In the genomic region with DNA sequence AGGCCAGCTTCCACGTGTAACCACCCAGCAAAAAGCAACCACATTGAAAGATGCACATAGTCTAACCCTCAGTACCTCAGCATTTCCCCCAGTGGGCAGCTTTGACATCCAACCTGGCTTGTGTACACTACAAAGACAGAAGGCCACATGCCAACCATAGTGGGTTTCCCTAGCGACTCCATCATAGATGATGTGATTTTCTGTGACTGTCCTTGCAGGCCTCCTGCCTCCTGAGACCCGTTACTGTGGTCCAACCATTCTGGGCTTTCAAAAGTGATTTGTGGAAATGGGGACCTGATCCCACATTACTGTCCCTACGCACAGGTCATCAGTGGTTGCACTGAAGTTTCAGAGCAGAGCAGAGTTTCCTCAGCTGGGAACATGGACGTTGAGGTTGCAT, we compare ENCODE assay signal across 26 mouse cellular contexts. TPM values are rescaled to one million over a fixed set of nuclear protein-coding genes. Genes with fewer than 3 reads are reported as not detected.
DNase-seq lines count a peak whose midpoint lies in the region; ATAC-seq and TF ChIP-seq lines count a peak whose summit lies in the region.
"Had no signal": no experiment of that assay in that cellular context is flagged by ENCODE, and none has a peak within 500 bp of the region (broad histone marks: within the 10 kb centered on the region; RNA-seq: fewer than 3 reads in every experiment).

No protein-coding gene starts in this region.

- peak; percentile 55 for DNase-seq in heart, embryonic 10.5 days (ENCODE audit: low spot score)
- DNase-seq in spleen, adult 2 months (ENCODE audit: low read depth in 1 of 2, low spot score in 2 of 2) = no peak
- DNase-seq in spleen, adult 18-20 months = no peak
- DNase-seq in splenic B cell, adult 2 months (ENCODE audit: low read depth, low spot score) = peak; percentile 20
- no peak for DNase-seq in cerebellum, adult 18-20 months
- DNase-seq: adrenal gland, adult 8-10 months; adrenal gland, postnatal 14 days; adrenal gland, postnatal 36 days; B cell, adult 2 months; cerebellum, adult 11-12 months; cerebellum, adult 8-10 months; cerebellum, adult 9-11 months; cerebellum, postnatal 14 days; cerebellum, postnatal 36 days; embryo, embryonic 11 days had no signal

- H3K27ac ChIP-seq in heart, embryonic 10.5 days = no peak overlapping the region
- no peak overlapping the region for H3K27ac ChIP-seq in heart, embryonic 12.5 days (ENCODE audit: poor library complexity, severe bottlenecking)
- H3K27ac ChIP-seq in spleen, adult 2 months (ENCODE audit: insufficient read depth, low read length) = peak overlapping the region; percentile 70; the same call in 1 of the 2 replicates
- H3K27ac ChIP-seq: embryonic facial prominence, embryonic 13.5 days; embryonic facial prominence, embryonic 15.5 days; forebrain, embryonic 10.5 days; forebrain, embryonic 12.5 days had no signal

- H3K9me3 ChIP-seq in heart, embryonic 10.5 days = no peaks in the 10 kb centered on the region
- no peaks in the 10 kb centered on the region for H3K9me3 ChIP-seq in heart, embryonic 12.5 days (replicated peaks)
- H3K9me3 ChIP-seq: embryonic facial prominence, embryonic 13.5 days; embryonic facial prominence, embryonic 15.5 days; forebrain, embryonic 10.5 days; forebrain, embryonic 12.5 days had no signal

- H3K4me3 ChIP-seq in heart, embryonic 10.5 days = no peak overlapping the region
- H3K4me3 ChIP-seq in heart, embryonic 12.5 days = no peak overlapping the region
- no peak overlapping the region for H3K4me3 ChIP-seq in spleen, adult 2 months (ENCODE audit: extremely low read depth, insufficient read depth, insufficient read length)
- H3K4me3 ChIP-seq: embryonic facial prominence, embryonic 13.5 days; embryonic facial prominence, embryonic 15.5 days; erythroblast, embryonic 14.5 days; forebrain, embryonic 10.5 days; forebrain, embryonic 12.5 days had no signal

- no peak overlapping the region for H3K4me2 ChIP-seq in heart, embryonic 12.5 days
- H3K4me2 ChIP-seq: embryonic facial prominence, embryonic 13.5 days; embryonic facial prominence, embryonic 15.5 days; forebrain, embryonic 12.5 days had no signal

- 85% methylated on average over 5 of the region's 5 CpGs for WGBS in heart, embryonic 10.5 days
- WGBS in heart, embryonic 12.5 days = 87% methylated on average over 5 of the region's 5 CpGs
- WGBS in spleen, adult 2 months = 76% methylated on average over 5 of the region's 5 CpGs

- no peaks in the 10 kb centered on the region for H3K36me3 ChIP-seq in heart, embryonic 10.5 days
- H3K36me3 ChIP-seq in heart, embryonic 12.5 days = no peaks in the 10 kb centered on the region
- peaks cover 16% of the 10 kb centered on the region for H3K36me3 ChIP-seq in spleen, adult 2 months (ENCODE audit: control insufficient read depth, insufficient read depth, low read length)
- H3K36me3 ChIP-seq in splenic B cell, adult 2 months (ENCODE audit: control insufficient read depth, insufficient read depth, low read length, poor library complexity, severe bottlenecking) = no peaks in the 10 kb centered on the region; the same call in 1 of the 2 replicates
- H3K36me3 ChIP-seq: embryonic facial prominence, embryonic 13.5 days; embryonic facial prominence, embryonic 15.5 days; forebrain, embryonic 10.5 days; forebrain, embryonic 12.5 days had no signal

- H3K27me3 ChIP-seq in heart, embryonic 10.5 days (ENCODE audit: insufficient read depth, poor library complexity, severe bottlenecking) = no peaks in the 10 kb centered on the region
- no peaks in the 10 kb centered on the region for H3K27me3 ChIP-seq in heart, embryonic 12.5 days (replicated peaks)
- no peaks in the 10 kb centered on the region for H3K27me3 ChIP-seq in spleen, adult 2 months (ENCODE audit: control insufficient read depth, insufficient read depth, low read length)
- no peaks in the 10 kb centered on the region for H3K27me3 ChIP-seq in splenic B cell, adult 2 months (ENCODE audit: control insufficient read depth, insufficient read depth, low read length, poor library complexity, severe bottlenecking)
- H3K27me3 ChIP-seq: embryonic facial prominence, embryonic 13.5 days; embryonic facial prominence, embryonic 15.5 days; forebrain, embryonic 12.5 days had no signal

- H3K9ac ChIP-seq in heart, embryonic 12.5 days = no peak overlapping the region
- H3K9ac ChIP-seq: embryonic facial prominence, embryonic 13.5 days; embryonic facial prominence, embryonic 15.5 days; forebrain, embryonic 12.5 days had no signal

- no peak for TF ChIP-seq POLR2A in spleen, adult 2 months (IDR thresholded peaks at IDR 0.05; ENCODE audit: low read depth, low read length)

- no peaks in the 10 kb centered on the region for H3K4me1 ChIP-seq in heart, embryonic 10.5 days
- no peaks in the 10 kb centered on the region for H3K4me1 ChIP-seq in heart, embryonic 12.5 days (replicated peaks)
- H3K4me1 ChIP-seq in spleen, adult 2 months (ENCODE audit: control insufficient read depth, insufficient read depth, insufficient read length) = peaks cover 32% of the 10 kb centered on the region
- H3K4me1 ChIP-seq: embryonic facial prominence, embryonic 13.5 days; embryonic facial prominence, embryonic 15.5 days; forebrain, embryonic 10.5 days; forebrain, embryonic 12.5 days had no signal

- ATAC-seq in heart, embryonic 12.5 days (ENCODE audit: insufficient number of reproducible peaks, low FRiP score) = no peak
- ATAC-seq: activated CD4-positive, CD25-positive, alpha-beta regulatory T cell, adult 4 months; CD4-positive, CD25-positive, alpha-beta regulatory T cell, adult 4 months; forebrain, embryonic 14.5 days; forebrain, embryonic 16.5 days; Patski had no signal

- no peak for TF ChIP-seq CTCF in spleen, adult 2 months (IDR thresholded peaks at IDR 0.05; ENCODE audit: extremely low read depth, insufficient read depth, insufficient read length, insufficient replicate concordance)

RNA-seq across cellular contexts. Expression of a gene that starts 33.9 kb away (rescaled TPM):
- polyA plus RNA-seq in heart, embryonic 10.5 days (2016; fragmentation: Nextera tagmentation; extraction: Ambion mirVana) = 94.9 and 96.4 TPM in 2 replicates
- 76.7 and 77.8 TPM in 2 replicates for polyA plus RNA-seq in heart, embryonic 12.5 days (2016; fragmentation: Nextera tagmentation; extraction: Ambion mirVana)
- polyA plus RNA-seq in spleen, adult 2 months (2012; rRNA removed) = 4.0 and 6.3 TPM in 2 replicates

Comparison
In these comparisons a context has a peak if more than half of its experiments do, and no peak if none do; other contexts are left out.
1. DNase-seq: peak in heart, embryonic 10.5 days (single experiment) and splenic B cell, adult 2 months (single experiment); none in spleen, adult 2 months (0 of 2), spleen, adult 18-20 months (0 of 2) and cerebellum, adult 18-20 months (0 of 2).
2. RNA of a gene that starts 33.9 kb away (polyA plus RNA-seq): 94.9 to 96.4 TPM in heart, embryonic 10.5 days and 76.7 to 77.8 TPM in heart, embryonic 12.5 days; 4.0 to 6.3 TPM in spleen, adult 2 months; every median in the first group is over 10 times any median in the second.